Mouse (Mus musculus) liver, postnatal 0 days (tissue): ENCODE measurements at regions not wholly inside any gene's neighbourhood (a gene's known extent, or its start where the extent isn't known, plus 50 kb on each side); places are given as distances from the start of the nearest gene placed in this dataset.

Experiments used
- ATAC-seq: fragments of 200-750 bp; cut with Nextera tagmentation; 2 replicates; pipeline ENCODE4 v1.8.0; 2017; ENCODE audit warnings: mild to moderate bottlenecking, moderate library complexity
- DNase-seq: peaks from one replicate; pipeline ENCODE4 v3.0.0-alpha.2; 2016
- H3K27ac ChIP-seq: fragments of 300-500 bp; sonication (generic); 2 replicates; pipeline ENCODE4 v1.5.1; 2014; ENCODE audit warnings: antibody characterized with exemption, moderate library complexity, mild to moderate bottlenecking, low read depth
- H3K27me3 ChIP-seq: fragments of 300-500 bp; sonication (generic); 2 replicates; pipeline ENCODE4 v1.6.1; 2014; ENCODE audit warnings: low read length, control low read depth, mixed read lengths; ENCODE audit not compliant: insufficient read depth
- H3K36me3 ChIP-seq: fragments of 300-500 bp; sonication (generic); replicated peaks from 2 replicates; pipeline ENCODE4 v1.6.1; 2014; ENCODE audit warnings: mild to moderate bottlenecking, control low read depth, low read length, moderate library complexity, mixed read lengths; ENCODE audit not compliant: insufficient read depth
- H3K4me1 ChIP-seq: fragments of 300-500 bp; sonication (generic); 2 replicates; pipeline ENCODE4 v1.6.1; 2014; ENCODE audit warnings: antibody characterized with exemption, mild to moderate bottlenecking, control low read depth; ENCODE audit not compliant: insufficient read depth
- H3K4me2 ChIP-seq: fragments of 300-500 bp; sonication (generic); 2 replicates; pipeline ENCODE4 v1.6.1; 2014; ENCODE audit warnings: low read depth, mild to moderate bottlenecking, low read length, moderate library complexity, mixed read lengths
- H3K4me3 ChIP-seq: fragments of 300-500 bp; sonication (generic); 2 replicates; pipeline ENCODE4 v1.5.1; 2014; ENCODE audit warnings: low read depth, low read length
- H3K9ac ChIP-seq: fragments of 300-500 bp; sonication (generic); replicated peaks from 2 replicates; pipeline ENCODE4 v1.6.1; 2014; ENCODE audit warnings: mild to moderate bottlenecking, moderate library complexity
- H3K9me3 ChIP-seq: fragments of 300-500 bp; sonication (generic); 2 replicates; pipeline ENCODE4 v1.6.1; 2016; ENCODE audit warnings: mild to moderate bottlenecking, control low read depth, low read length, mixed read lengths
- CTCF ChIP-seq: sonication (generic); IDR thresholded peaks from 2 replicates; pipeline ENCODE4 v1.5.1; 2016; ENCODE audit warnings: antibody characterized with exemption, low read depth
- EP300 ChIP-seq: IDR thresholded peaks from 2 replicates; pipeline ENCODE4 v1.6.1; 2016; ENCODE audit warnings: antibody characterized with exemption, low read depth, mild to moderate bottlenecking
- WGBS: fragments of 180-500 bp; shearing (Covaris S2); extraction: QIAGEN DNeasy Blood & Tissue Kit; methylation state at CpG from one replicate; pipeline ENCODE4 v1.1.7; 2014; ENCODE audit not compliant: insufficient replicate concordance; 5-methylcytosine and 5-hydroxymethylcytosine counted together

- Histone ChIP-seq H3K4me1 (no peaks in the 10 kb centered on the region), H3K9me3 (no peaks in the 10 kb centered on the region), H3K27me3 (no peaks in the 10 kb centered on the region), H3K9ac (no peak overlapping the region), H3K4me3 (no peak overlapping the region), H3K4me2 (no peak overlapping the region), H3K36me3 (no peaks in the 10 kb centered on the region), H3K27ac (no peak overlapping the region)
- ATAC-seq (no peak), DNase-seq (no peak)
- 64% methylated on average over 14 of the region's 14 CpGs for WGBS
- TF ChIP-seq CTCF (no peak), EP300 (no peak)
Measured at GRCm38 (mm10) chr15:93084967-93085617, 189.9 kb downstream of the Gxylt1 start.

GRCm38 (mm10) chr15:93074070-93074469 lies 200.9 kb downstream of the Gxylt1 start:
- H3K4me1 ChIP-seq: no peaks in the 10 kb centered on the region
- H3K27ac ChIP-seq: no peak overlapping the region
- H3K9me3 ChIP-seq: no peaks in the 10 kb centered on the region
- 48% methylated on average over 6 of the region's 6 CpGs for WGBS
- no peak overlapping the region for H3K4me3 ChIP-seq
- TF ChIP-seq EP300 (no peak), CTCF (no peak; the same call in 1 of the 2 replicates)
- H3K36me3 ChIP-seq: no peaks in the 10 kb centered on the region
- ATAC-seq (no peak), DNase-seq (no peak)
- H3K9ac ChIP-seq: no peak overlapping the region
- no peaks in the 10 kb centered on the region for H3K27me3 ChIP-seq
- H3K4me2 ChIP-seq: no peak overlapping the region

- DNase-seq: no peak
- TF ChIP-seq CTCF: no peak
- no peak for TF ChIP-seq EP300
Measured at GRCm38 (mm10) chr15:93062213-93063131, 212.5 kb downstream of the Gxylt1 start.

GRCm38 (mm10) chr15:93053471-93053870 lies 221.5 kb downstream of the Gxylt1 start:
- 63% methylated on average over 3 of the region's 3 CpGs for whole genome bisulfite sequencing
- Histone ChIP-seq H3K27me3 (no peaks in the 10 kb centered on the region), H3K4me1 (no peaks in the 10 kb centered on the region), H3K9ac (no peak overlapping the region), H3K27ac (no peak overlapping the region), H3K36me3 (no peaks in the 10 kb centered on the region), H3K9me3 (no peaks in the 10 kb centered on the region), H3K4me2 (no peak overlapping the region), H3K4me3 (no peak overlapping the region)
- ATAC-seq: no peak
- no peak for DNase-seq
- TF ChIP-seq EP300 (no peak), CTCF (no peak)

More at GRCm38 (mm10) chr15:93062213-93063131, 212.5 kb downstream of the Gxylt1 start:
- 71% methylated on average over 10 of the region's 10 CpGs for WGBS
- Histone ChIP-seq H3K9me3 (no peaks in the 10 kb centered on the region), H3K4me2 (no peak overlapping the region), H3K27ac (no peak overlapping the region), H3K4me3 (no peak overlapping the region), H3K9ac (no peak overlapping the region), H3K4me1 (no peaks in the 10 kb centered on the region), H3K27me3 (no peaks in the 10 kb centered on the region), H3K36me3 (no peaks in the 10 kb centered on the region)
- no peak for ATAC-seq

- no peaks in the 10 kb centered on the region for H3K9me3 ChIP-seq
- no peak overlapping the region for H3K27ac ChIP-seq
- DNase-seq (no peak), ATAC-seq (no peak)
- no peak overlapping the region for H3K4me2 ChIP-seq
- H3K9ac ChIP-seq: no peak overlapping the region
- no peaks in the 10 kb centered on the region for H3K4me1 ChIP-seq
- no peaks in the 10 kb centered on the region for H3K36me3 ChIP-seq
- no peaks in the 10 kb centered on the region for H3K27me3 ChIP-seq
- no peak for TF ChIP-seq EP300
- no peak for TF ChIP-seq CTCF
- WGBS: 28% methylated on average over 6 of the region's 6 CpGs
- no peak overlapping the region for H3K4me3 ChIP-seq
Measured at GRCm38 (mm10) chr15:93027185-93027584, 247.8 kb downstream of the Gxylt1 start.

- WGBS: 32% methylated on average over 11 of the region's 11 CpGs
- no peak overlapping the region for H3K9ac ChIP-seq
Measured at GRCm38 (mm10) chr15:93026456-93027078, 248.4 kb downstream of the Gxylt1 start.

More at GRCm38 (mm10) chr15:93026456-93027078, 248.4 kb downstream of the Gxylt1 start:
- H3K4me3 ChIP-seq: no peak overlapping the region
- H3K9me3 ChIP-seq: no peaks in the 10 kb centered on the region
- H3K27ac ChIP-seq: no peak overlapping the region
- TF ChIP-seq EP300 (no peak), CTCF (no peak)
- DNase-seq: no peak
- no peaks in the 10 kb centered on the region for H3K36me3 ChIP-seq
- no peaks in the 10 kb centered on the region for H3K4me1 ChIP-seq
- H3K4me2 ChIP-seq: no peak overlapping the region
- ATAC-seq: no peak
- H3K27me3 ChIP-seq: no peaks in the 10 kb centered on the region
